9 mouse cellular contexts compared by ENCODE assay signal in genomic region chr9:21183905-21184413, GRCm38 (mm10). TPM values are rescaled to one million over a fixed set of nuclear protein-coding genes. Genes with fewer than 3 reads are reported as not detected.
A peak's percentile ranks its signal among the peaks of the same experiment; 100 is the strongest.
DNase-seq lines count a peak whose midpoint lies in the region; ATAC-seq and TF ChIP-seq lines count a peak whose summit lies in the region.
"Had no signal": no experiment of that assay in that cellular context is flagged by ENCODE, and none has a peak within 500 bp of the region (broad histone marks: within the 10 kb centered on the region; RNA-seq: fewer than 3 reads in every experiment).

No protein-coding gene starts in this region.

- peaks cover 2% of the 10 kb centered on the region; the same call in 1 of the 2 replicates for H3K4me1 ChIP-seq in embryonic facial prominence, embryonic 11.5 days (ENCODE audit: control insufficient read depth, insufficient read depth, low read length)
- H3K4me1 ChIP-seq in heart, embryonic 10.5 days = peaks cover 57% of the 10 kb centered on the region
- H3K4me1 ChIP-seq in kidney, adult 2 months (ENCODE audit: control insufficient read depth, insufficient read depth, low read length) = no peaks in the 10 kb centered on the region; the same call in 1 of the 2 replicates
- peaks cover 26% of the 10 kb centered on the region for H3K4me1 ChIP-seq in lung, embryonic 15.5 days
- H3K4me1 ChIP-seq in olfactory bulb, adult 2 months (ENCODE audit: control insufficient read depth, insufficient read depth, low read length) = peaks cover 48% of the 10 kb centered on the region

- peak overlapping the region; percentile 51 for H3K4me2 ChIP-seq in embryonic facial prominence, embryonic 11.5 days (ENCODE audit: low read depth, low read length)
- peak overlapping the region; percentile 69 for H3K4me2 ChIP-seq in lung, embryonic 15.5 days

- H3K9ac ChIP-seq in embryonic facial prominence, embryonic 11.5 days (replicated peaks; ENCODE audit: low read length) = peak overlapping the region; percentile 28
- H3K9ac ChIP-seq in lung, embryonic 15.5 days = peak overlapping the region; percentile 41

- H3K4me3 ChIP-seq in embryonic facial prominence, embryonic 11.5 days (ENCODE audit: low read depth, low read length) = peak overlapping the region; percentile 23
- H3K4me3 ChIP-seq in heart, embryonic 10.5 days = peak overlapping the region; percentile 58
- H3K4me3 ChIP-seq in kidney, adult 2 months (ENCODE audit: insufficient read depth, low read depth, low read length) = peak overlapping the region; percentile 54
- H3K4me3 ChIP-seq in lung, embryonic 15.5 days = peak overlapping the region; percentile 46
- H3K4me3 ChIP-seq in olfactory bulb, adult 2 months (ENCODE audit: insufficient read depth, low read depth, low read length) = peak overlapping the region; percentile 28

- peak; percentile 31 for DNase-seq in embryo, embryonic 11 days
- DNase-seq in embryo, embryonic 10 days (ENCODE audit: low spot score) = no peak
- DNase-seq in embryonic facial prominence, embryonic 11.5 days (ENCODE audit: low spot score) = no peak
- DNase-seq in heart, embryonic 10.5 days (ENCODE audit: low spot score) = no peak
- DNase-seq in kidney, adult 2 months = peak; percentile 64
- no peak for DNase-seq in ovary, postnatal 10 days (ENCODE audit: low spot score)

- no peaks in the 10 kb centered on the region for H3K36me3 ChIP-seq in embryonic facial prominence, embryonic 11.5 days (replicated peaks; ENCODE audit: control insufficient read depth, insufficient read depth, low read depth, low read length)
- H3K36me3 ChIP-seq in heart, embryonic 10.5 days = no peaks in the 10 kb centered on the region
- H3K36me3 ChIP-seq in kidney, adult 2 months (ENCODE audit: control insufficient read depth, insufficient read depth, low read length) = no peaks in the 10 kb centered on the region
- no peaks in the 10 kb centered on the region for H3K36me3 ChIP-seq in lung, embryonic 15.5 days
- H3K36me3 ChIP-seq: G1E had no signal

- peak; percentile 36 for TF ChIP-seq CTCF in kidney, adult 2 months (conservative IDR thresholded peaks at IDR 0.05; ENCODE audit: insufficient read depth, insufficient read length, low read depth, low read length)
- TF ChIP-seq CTCF in olfactory bulb, adult 2 months (IDR thresholded peaks at IDR 0.05; ENCODE audit: insufficient read depth, low read depth, low read length) = no peak

- no peaks in the 10 kb centered on the region for H3K9me3 ChIP-seq in embryonic facial prominence, embryonic 11.5 days (replicated peaks; ENCODE audit: control insufficient read depth, low read length)
- no peaks in the 10 kb centered on the region for H3K9me3 ChIP-seq in heart, embryonic 10.5 days
- no peaks in the 10 kb centered on the region for H3K9me3 ChIP-seq in lung, embryonic 15.5 days
- H3K9me3 ChIP-seq: G1E had no signal

- 6% methylated on average over 34 of the region's 34 CpGs for WGBS in embryonic facial prominence, embryonic 11.5 days
- WGBS in heart, embryonic 10.5 days = 5% methylated on average over 34 of the region's 34 CpGs
- 10% methylated on average over 34 of the region's 34 CpGs for WGBS in kidney, adult 2 months
- WGBS in lung, embryonic 15.5 days = 9% methylated on average over 34 of the region's 34 CpGs
- WGBS in olfactory bulb, adult 2 months = 12% methylated on average over 34 of the region's 34 CpGs

- H3K27ac ChIP-seq in embryonic facial prominence, embryonic 11.5 days (replicated peaks; ENCODE audit: low read depth, low read length) = no peak overlapping the region
- peak overlapping the region; percentile 76 for H3K27ac ChIP-seq in heart, embryonic 10.5 days
- H3K27ac ChIP-seq in kidney, adult 2 months (ENCODE audit: insufficient read depth, low read depth, low read length) = no peak overlapping the region
- no peak overlapping the region for H3K27ac ChIP-seq in lung, embryonic 15.5 days
- H3K27ac ChIP-seq in olfactory bulb, adult 2 months (ENCODE audit: insufficient read depth, low read depth, low read length) = no peak overlapping the region

- peak; percentile 24 for ATAC-seq in embryonic facial prominence, embryonic 11.5 days (replicated peaks; ENCODE audit: insufficient number of reproducible peaks, low FRiP score, low TSS enrichment, low read depth)
- ATAC-seq in lung, embryonic 15.5 days (ENCODE audit: borderline replicate concordance, extremely low read depth, low FRiP score, low TSS enrichment) = peak; percentile 43; the same call in 1 of the 2 replicates

- no peak for TF ChIP-seq POLR2A in kidney, adult 2 months (IDR thresholded peaks at IDR 0.05; ENCODE audit: low read depth, low read length)
- TF ChIP-seq POLR2A in olfactory bulb, adult 2 months (IDR thresholded peaks at IDR 0.05; ENCODE audit: insufficient read depth, low read depth, low read length) = no peak

- H3K27me3 ChIP-seq in embryonic facial prominence, embryonic 11.5 days (ENCODE audit: control insufficient read depth, insufficient read depth, low read length) = peaks cover 3% of the 10 kb centered on the region; the same call in 1 of the 2 replicates
- peaks cover 25% of the 10 kb centered on the region for H3K27me3 ChIP-seq in heart, embryonic 10.5 days (ENCODE audit: insufficient read depth, poor library complexity, severe bottlenecking)
- no peaks in the 10 kb centered on the region for H3K27me3 ChIP-seq in kidney, adult 2 months (replicated peaks; ENCODE audit: control insufficient read depth, insufficient read depth, low read length)
- no peaks in the 10 kb centered on the region; the same call in 1 of the 2 replicates for H3K27me3 ChIP-seq in lung, embryonic 15.5 days

RNA-seq across cellular contexts. Expression of gene Pde4a, which starts 18.4 kb away (rescaled TPM):
- polyA plus RNA-seq in embryonic facial prominence, embryonic 11.5 days (2014; fragmentation: Nextera tagmentation; extraction: Ambion mirVana) = 3.8 and 4.7 TPM in 2 replicates
- 7.5 and 9.0 TPM in 2 replicates for polyA plus RNA-seq in heart, embryonic 10.5 days (2016; fragmentation: Nextera tagmentation; extraction: Ambion mirVana)
- polyA plus RNA-seq in kidney, adult 2 months (2012; rRNA removed) = 7.8 and 9.0 TPM in 2 replicates
- polyA plus RNA-seq in lung, embryonic 15.5 days (2015; fragmentation: Nextera tagmentation; extraction: Ambion mirVana) = 8.6 and 9.3 TPM in 2 replicates
- not detected in 2 replicates for polyA plus RNA-seq in olfactory bulb, adult 2 months (2012; ENCODE audit: insufficient read depth, insufficient read length, low replicate concordance, missing spikeins)

RNA-seq across cellular contexts. Expression of gene Cdc37, which starts 34.2 kb away (rescaled TPM):
- 371 and 374 TPM in 2 replicates for polyA plus RNA-seq in embryonic facial prominence, embryonic 11.5 days (2014; fragmentation: Nextera tagmentation; extraction: Ambion mirVana)
- polyA plus RNA-seq in heart, embryonic 10.5 days (2016; fragmentation: Nextera tagmentation; extraction: Ambion mirVana) = 286 and 333 TPM in 2 replicates
- 53.1 and 72.6 TPM in 2 replicates for polyA plus RNA-seq in kidney, adult 2 months (2012; rRNA removed)
- 316 and 319 TPM in 2 replicates for polyA plus RNA-seq in lung, embryonic 15.5 days (2015; fragmentation: Nextera tagmentation; extraction: Ambion mirVana)
- 282 TPM in 1 of 2 replicates, not detected in the other for polyA plus RNA-seq in olfactory bulb, adult 2 months (2012; ENCODE audit: insufficient read depth, insufficient read length, low replicate concordance, missing spikeins)

RNA-seq across cellular contexts. Expression of gene Tyk2, which starts 52.9 kb away (rescaled TPM):
- polyA plus RNA-seq in embryonic facial prominence, embryonic 11.5 days (2014; fragmentation: Nextera tagmentation; extraction: Ambion mirVana) = 5.4 and 7.1 TPM in 2 replicates
- polyA plus RNA-seq in heart, embryonic 10.5 days (2016; fragmentation: Nextera tagmentation; extraction: Ambion mirVana) = 12.6 and 16.5 TPM in 2 replicates
- polyA plus RNA-seq in kidney, adult 2 months (2012; rRNA removed) = 17.0 and 19.0 TPM in 2 replicates
- polyA plus RNA-seq in lung, embryonic 15.5 days (2015; fragmentation: Nextera tagmentation; extraction: Ambion mirVana) = 12.7 and 15.6 TPM in 2 replicates
- not detected in 2 replicates for polyA plus RNA-seq in olfactory bulb, adult 2 months (2012; ENCODE audit: insufficient read depth, insufficient read length, low replicate concordance, missing spikeins)

RNA-seq across cellular contexts. Expression of gene Keap1, which starts 55.2 kb away (rescaled TPM):
- 23.2 and 27.1 TPM in 2 replicates for polyA plus RNA-seq in embryonic facial prominence, embryonic 11.5 days (2014; fragmentation: Nextera tagmentation; extraction: Ambion mirVana)
- 51.4 and 52.4 TPM in 2 replicates for polyA plus RNA-seq in heart, embryonic 10.5 days (2016; fragmentation: Nextera tagmentation; extraction: Ambion mirVana)
- polyA plus RNA-seq in kidney, adult 2 months (2012; rRNA removed) = 42.8 and 52.4 TPM in 2 replicates
- polyA plus RNA-seq in lung, embryonic 15.5 days (2015; fragmentation: Nextera tagmentation; extraction: Ambion mirVana) = 65.5 and 68.3 TPM in 2 replicates
- not detected in 2 replicates for polyA plus RNA-seq in olfactory bulb, adult 2 months (2012; ENCODE audit: insufficient read depth, insufficient read length, low replicate concordance, missing spikeins)

Comparison
In these comparisons a context has a peak if more than half of its experiments do, and no peak if none do; other contexts are left out.
1. DNase-seq: peak in embryo, embryonic 11 days (single experiment) and kidney, adult 2 months (single experiment); none in embryo, embryonic 10 days (single experiment), embryonic facial prominence, embryonic 11.5 days (single experiment), heart, embryonic 10.5 days (single experiment) and ovary, postnatal 10 days (single experiment).
2. Peak in every context shown above with its lines, with median percentiles within 50 percentile points of each other: H3K4me3 ChIP-seq.